Mouse (Mus musculus) myocyte (in vitro differentiated cells): Measurements from ENCODE around the gene Polr3f.

Experiments
- CEBPB ChIP-seq: IDR thresholded peaks from 2 replicates; pipeline ENCODE4 v1.6.1; 2011; ENCODE audit warnings: mild to moderate bottlenecking, moderate library complexity; ENCODE audit not compliant: poor library complexity, insufficient read depth, severe bottlenecking
- E2F4 ChIP-seq: IDR thresholded peaks from one replicate; pipeline ENCODE4 v1.6.1; 2011; ENCODE audit warnings: mild to moderate bottlenecking, control low read depth, moderate library complexity; ENCODE audit not compliant: insufficient read depth
- MAX ChIP-seq: IDR thresholded peaks from one replicate; pipeline ENCODE4 v1.6.1; 2011; ENCODE audit warnings: low read depth, mild to moderate bottlenecking, control low read depth
- MYOG ChIP-seq, 3 experiments: IDR thresholded peaks; one replicate each; pipeline ENCODE4 v1.6.1; 2011; ENCODE audit warnings: control low read depth in 2 of 3, low read depth in 2 of 3, mild to moderate bottlenecking in 2 of 3; ENCODE audit not compliant: insufficient read length in 2 of 3, control insufficient read depth in 1 of 3, insufficient read depth in 1 of 3
- POLR2A ChIP-seq: IDR thresholded peaks from one replicate; pipeline ENCODE4 v1.6.1; 2011; ENCODE audit warnings: low read depth, mild to moderate bottlenecking, control low read depth, moderate library complexity; ENCODE audit not compliant: insufficient read length
- POLR2AphosphoS2 ChIP-seq: IDR thresholded peaks from one replicate; pipeline ENCODE4 v1.6.1; 2011; ENCODE audit warnings: low read depth, control low read depth; ENCODE audit not compliant: insufficient read length
- REST ChIP-seq: IDR thresholded peaks from one replicate; pipeline ENCODE4 v1.6.1; 2011; ENCODE audit warnings: mild to moderate bottlenecking, control low read depth, moderate library complexity; ENCODE audit not compliant: insufficient read depth, insufficient read length
- SRF ChIP-seq: IDR thresholded peaks from one replicate; pipeline ENCODE4 v1.6.1; 2011; ENCODE audit warnings: low read depth; ENCODE audit not compliant: control insufficient read depth, insufficient read length
- TCF12 ChIP-seq: IDR thresholded peaks from one replicate; pipeline ENCODE4 v1.6.1; 2011; ENCODE audit warnings: mild to moderate bottlenecking, control low read depth; ENCODE audit not compliant: poor library complexity, insufficient read depth, severe bottlenecking
- USF1 ChIP-seq: IDR thresholded peaks from one replicate; pipeline ENCODE4 v1.6.1; 2011; ENCODE audit warnings: low read depth, mild to moderate bottlenecking, control low read depth, moderate library complexity

GRCm38 (mm10) chr2:144527821-144528174, 280 bp downstream of the Polr3f start:
- TF ChIP-seq MYOG (IDR thresholded peaks at IDR 0.05; ENCODE audit: control insufficient read depth in 1 of 3, insufficient read depth in 1 of 3, insufficient read length in 2 of 3, low read depth in 2 of 3) (no peak), POLR2A (no peak), E2F4 (no peak), SRF (no peak), TCF12 (no peak), MAX (no peak), POLR2AphosphoS2 (no peak), USF1 (no peak), REST (no peak), CEBPB (no peak)
